Mouse (Mus musculus) neutrophil, adult 5-6 weeks (primary cell): ENCODE measurements around the gene Nkx2-1. TPM values are rescaled to one million over a fixed set of nuclear protein-coding genes. Genes with fewer than 3 reads are reported as not detected.

Source experiments
- ATAC-seq: fragments of 151-379, 151-347 bp; 2 replicates; pipeline ENCODE4 v1.8.0; 2017; ENCODE audit warnings: mild to moderate bottlenecking, moderate TSS enrichment; ENCODE audit not compliant: insufficient number of reproducible peaks, poor library complexity, low FRiP score, severe bottlenecking; ENCODE audit errors: extremely low read depth
- total RNA-seq: library from RNA; stranded (forward); fragments of 200-1000 nt; gene quantifications from 2 replicates; pipeline ENCODE4 v1.2.3, GENCODE M21; 2017

Gene Nkx2-1
- total RNA-seq: not detected in 2 replicates

GRCm38 (mm10) chr12:56536884-56537265 lies at the start of gene Nkx2-1:
Gene Nkx2-1, minus strand, starts transcription at chr12:56536908.
- ATAC-seq: no peak

GRCm38 (mm10) chr12:56541068-56541467 lies 4.4 kb upstream of the Nkx2-1 start:
- no peak for ATAC-seq

GRCm38 (mm10) chr12:56540591-56540990 lies 3.9 kb upstream of the Nkx2-1 start:
- ATAC-seq: no peak

GRCm38 (mm10) chr12:56538601-56539000 lies 1.9 kb upstream of the Nkx2-1 start:
- no peak for ATAC-seq

- no peak for ATAC-seq
Measured at GRCm38 (mm10) chr12:56537931-56538330, 1.2 kb upstream of the Nkx2-1 start.

- ATAC-seq: no peak
Measured at GRCm38 (mm10) chr12:56537342-56537741, 634 bp upstream of the Nkx2-1 start.

- ATAC-seq: no peak
Measured at GRCm38 (mm10) chr12:56536174-56536883, 379 bp downstream of the Nkx2-1 start.

GRCm38 (mm10) chr12:56535411-56536173 lies 1.1 kb downstream of the Nkx2-1 start:
- no peak for ATAC-seq

GRCm38 (mm10) chr12:56534651-56535326 lies 1.9 kb downstream of the Nkx2-1 start:
- ATAC-seq: no peak

GRCm38 (mm10) chr12:56534311-56534650 lies 2.4 kb downstream of the Nkx2-1 start:
- ATAC-seq: no peak

GRCm38 (mm10) chr12:56533501-56534310 lies 3.0 kb downstream of the Nkx2-1 start:
- no peak for ATAC-seq

- ATAC-seq: no peak
Measured at GRCm38 (mm10) chr12:56532986-56533495, 3.7 kb downstream of the Nkx2-1 start.

- ATAC-seq: no peak
Measured at GRCm38 (mm10) chr12:56532142-56532541, 4.6 kb downstream of the Nkx2-1 start.

- ATAC-seq: no peak
Measured at GRCm38 (mm10) chr12:56531051-56531620, 5.6 kb downstream of the Nkx2-1 start.

- no peak for ATAC-seq
Measured at GRCm38 (mm10) chr12:56529931-56530330, 6.8 kb downstream of the Nkx2-1 start.

- ATAC-seq: no peak
Measured at GRCm38 (mm10) chr12:56528881-56529681, 7.6 kb downstream of the Nkx2-1 start.

- no peak for ATAC-seq
Measured at GRCm38 (mm10) chr12:56528034-56528570, 8.6 kb downstream of the Nkx2-1 start.

- no peak for ATAC-seq
Measured at GRCm38 (mm10) chr12:56527071-56527470, 9.6 kb downstream of the Nkx2-1 start.
